Mouse (Mus musculus) central nervous system, embryonic 14 days (tissue): ENCODE data around the gene Kcnj13. TPM values are rescaled to one million over a fixed set of nuclear protein-coding genes. Genes with fewer than 3 reads are reported as not detected.

Source experiments
- polyA plus RNA-seq: library from polyadenylated mRNA; depleted of rRNA; stranded (reverse); fragments of >200 nt; gene quantifications from 2 replicates; pipeline ENCODE4 v1.2.3, GENCODE M21; 2012; rRNA removed

Gene Kcnj13
- 3.3 and 5.1 TPM in 2 replicates for polyA plus RNA-seq

DNA sequence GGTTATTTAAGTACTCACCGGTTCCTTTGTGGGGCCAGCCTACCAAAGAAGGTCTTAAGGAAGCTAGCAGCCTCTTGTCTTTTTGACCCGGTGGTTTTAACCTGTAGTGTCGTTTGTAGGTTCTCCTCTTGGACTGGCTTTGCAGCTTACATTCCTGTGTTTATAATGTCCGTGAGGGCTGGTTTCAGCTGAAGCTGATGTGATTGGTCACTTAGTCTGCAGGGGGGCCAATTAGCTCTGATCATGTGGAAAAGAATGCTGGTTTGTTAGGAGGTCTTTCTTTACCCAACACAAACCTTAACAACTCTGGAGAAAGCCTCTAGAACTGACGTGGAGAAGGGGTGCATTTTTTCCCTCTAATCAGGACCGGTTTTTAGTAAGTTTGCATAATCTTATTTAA is at the start of gene Kcnj13:
Gene Kcnj13 (minus strand): TSS at position 136 of the 400 bp plus-strand sequence.

Other genes with a start within 250 kb of the Kcnj13 start
- 38.4 and 38.9 TPM in 2 replicates for gene Ecel1, start 238.2 kb downstream of the Kcnj13 start, polyA plus RNA-seq
- 0.92 and 1.6 TPM in 2 replicates for gene Prss56, start 211.4 kb downstream of the Kcnj13 start, polyA plus RNA-seq
- 0.05 and 2.1 TPM in 2 replicates for gene Chrnd, start 204.1 kb downstream of the Kcnj13 start, polyA plus RNA-seq
- gene Chrng, start 190.1 kb downstream of the Kcnj13 start, polyA plus RNA-seq: 0.14 and 7.5 TPM in 2 replicates
- gene Eif4e2, start 180.8 kb downstream of the Kcnj13 start, polyA plus RNA-seq: 69.5 and 87.4 TPM in 2 replicates
- gene Efhd1, start 130.4 kb downstream of the Kcnj13 start, polyA plus RNA-seq: 1.6 and 3.0 TPM in 2 replicates
- 69.3 and 70.4 TPM in 2 replicates for gene Gigyf2, start 67.7 kb downstream of the Kcnj13 start, polyA plus RNA-seq
- gene Snorc, start 75.5 kb upstream of the Kcnj13 start, polyA plus RNA-seq: 1.6 and 23.8 TPM in 2 replicates
- gene Neu2, start 115.2 kb upstream of the Kcnj13 start, polyA plus RNA-seq: 0.18 and 0.23 TPM in 2 replicates
- gene Ngef, start 179.1 kb upstream of the Kcnj13 start, polyA plus RNA-seq: 8.1 and 8.4 TPM in 2 replicates
- gene Inpp5d, start 225.6 kb upstream of the Kcnj13 start, polyA plus RNA-seq: 4.2 and 5.9 TPM in 2 replicates